Mouse (Mus musculus) megakaryocyte, embryonic 14.5 days (primary cell): ENCODE measurements at regions not wholly inside any gene's neighbourhood (a gene's known extent, or its start where the extent isn't known, plus 50 kb on each side); places are given as distances from the start of the nearest gene placed in this dataset.

Experiments used
- H3K27me3 ChIP-seq: replicated peaks from 2 replicates; pipeline ENCODE3; 2012; ENCODE audit warnings: inconsistent platforms
- H3K36me3 ChIP-seq: replicated peaks from 2 replicates; pipeline ENCODE3; 2012; ENCODE audit warnings: low read length, inconsistent platforms, mixed read lengths
- H3K4me1 ChIP-seq: 2 replicates; pipeline ENCODE4 v1.6.1; 2012; ENCODE audit warnings: inconsistent platforms
- H3K4me3 ChIP-seq: replicated peaks from 2 replicates; pipeline ENCODE3; 2012; ENCODE audit warnings: moderate library complexity, mild to moderate bottlenecking, inconsistent platforms
- H3K9me3 ChIP-seq: 2 replicates; pipeline ENCODE4 v1.6.1; 2012; ENCODE audit warnings: inconsistent platforms
- FLI1 ChIP-seq: IDR thresholded peaks from 2 replicates; pipeline ENCODE4 v1.6.1; 2012; ENCODE audit warnings: low read length, inconsistent platforms, mixed read lengths
- GATA1 ChIP-seq: IDR thresholded peaks from 3 replicates; pipeline ENCODE4 v1.6.1; 2012; ENCODE audit warnings: mixed read lengths, low read length, inconsistent platforms, borderline replicate concordance

DNA sequence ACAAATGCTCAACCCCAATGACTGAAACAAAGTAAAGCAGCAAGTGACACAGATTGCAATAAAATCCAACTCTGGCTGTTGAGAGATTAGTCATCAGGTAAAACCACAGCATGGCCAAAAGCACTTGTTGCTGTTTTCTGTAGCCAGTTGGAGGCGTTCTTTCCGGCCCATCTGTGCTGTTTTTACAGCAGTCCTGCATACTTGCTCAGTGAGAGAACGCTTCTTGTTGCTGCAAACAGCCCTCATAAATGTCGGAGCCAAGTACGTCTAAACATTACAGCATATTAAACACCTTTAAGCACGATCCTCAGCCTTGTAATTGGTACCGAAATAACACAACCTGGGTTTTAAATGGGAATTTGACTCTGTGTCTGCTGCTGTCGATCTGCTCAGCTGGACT is 65.6 kb upstream of the Hs3st3a1 start:
- Histone ChIP-seq H3K4me3 (no peak overlapping the region), H3K36me3 (no peaks in the 10 kb centered on the region), H3K9me3 (no peaks in the 10 kb centered on the region), H3K4me1 (no peaks in the 10 kb centered on the region), H3K27me3 (no peaks in the 10 kb centered on the region)
- no peak for TF ChIP-seq FLI1
- no peak for TF ChIP-seq GATA1

DNA sequence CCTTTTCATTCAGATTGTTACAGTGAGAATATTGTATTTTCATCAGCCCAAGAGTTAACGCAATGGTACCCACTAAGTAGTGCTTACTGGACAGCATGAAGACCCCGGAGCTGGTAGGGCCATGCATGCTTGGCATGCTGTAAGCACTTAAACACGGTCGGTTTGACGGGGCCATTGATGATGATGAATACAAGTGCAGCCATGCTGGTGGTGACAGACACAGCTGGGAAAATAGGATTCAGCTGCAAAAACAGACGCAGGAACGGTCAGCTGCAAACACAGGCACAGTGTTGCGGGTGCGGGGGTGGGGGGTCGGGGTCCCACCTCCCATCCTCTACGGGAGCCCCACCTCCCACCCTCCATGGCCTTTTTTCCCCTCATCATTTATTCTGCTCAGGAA is 99.7 kb upstream of the Hs3st3a1 start:
- Histone ChIP-seq H3K27me3 (no peaks in the 10 kb centered on the region), H3K9me3 (peaks cover 3% of the 10 kb centered on the region; the same call in 1 of the 2 replicates), H3K36me3 (no peaks in the 10 kb centered on the region), H3K4me3 (no peak overlapping the region), H3K4me1 (no peaks in the 10 kb centered on the region)
- no peak for TF ChIP-seq FLI1
- TF ChIP-seq GATA1 = no peak

DNA sequence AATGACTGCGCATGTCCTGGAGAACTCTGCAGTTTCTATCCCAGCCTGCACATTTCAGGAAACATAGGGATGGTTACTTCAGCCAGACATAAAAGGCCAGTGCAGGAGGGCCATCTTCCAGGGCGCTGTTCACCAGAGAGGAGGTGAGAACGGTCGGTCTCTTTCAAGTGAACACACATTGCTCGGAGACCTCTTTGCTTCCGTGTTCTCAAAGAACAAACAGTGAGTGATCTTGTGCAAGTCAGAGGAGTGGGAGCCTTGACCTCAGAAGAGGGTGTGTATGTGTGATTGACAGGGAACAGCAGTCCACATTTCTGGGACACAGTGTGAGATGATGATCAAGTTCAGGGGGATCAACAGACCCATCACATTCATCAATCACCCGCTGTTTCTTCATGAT is 102.7 kb upstream of the Hs3st3a1 start:
- no peaks in the 10 kb centered on the region for H3K4me1 ChIP-seq
- H3K27me3 ChIP-seq = no peaks in the 10 kb centered on the region
- H3K9me3 ChIP-seq = peaks cover 3% of the 10 kb centered on the region; the same call in 1 of the 2 replicates
- no peak for TF ChIP-seq GATA1
- no peak for TF ChIP-seq FLI1
- H3K4me3 ChIP-seq = no peak overlapping the region
- no peaks in the 10 kb centered on the region for H3K36me3 ChIP-seq

DNA sequence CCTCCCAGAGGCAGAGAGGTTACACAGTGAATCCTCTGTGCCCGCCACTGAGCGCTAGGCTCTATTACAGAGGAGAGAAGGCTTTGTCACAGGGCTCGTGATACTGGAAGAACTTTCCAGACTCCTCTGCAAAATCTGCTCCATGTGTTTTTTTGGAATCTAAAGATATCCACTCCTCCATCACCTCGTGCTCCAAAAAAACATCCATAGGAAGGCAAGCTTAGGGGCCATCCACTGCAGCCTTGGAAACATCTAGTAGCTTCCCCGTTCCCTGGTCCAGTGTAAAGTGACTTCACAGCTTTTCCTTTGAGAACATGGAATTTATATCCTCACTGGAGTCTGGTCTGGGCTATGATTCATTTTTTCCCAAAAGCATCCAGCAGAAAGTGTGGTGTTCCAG is 103.3 kb upstream of the Hs3st3a1 start:
- Histone ChIP-seq H3K36me3 (no peaks in the 10 kb centered on the region), H3K4me1 (no peaks in the 10 kb centered on the region), H3K4me3 (no peak overlapping the region), H3K9me3 (peaks cover 3% of the 10 kb centered on the region; the same call in 1 of the 2 replicates), H3K27me3 (no peaks in the 10 kb centered on the region)
- TF ChIP-seq FLI1 (no peak), GATA1 (no peak)

DNA sequence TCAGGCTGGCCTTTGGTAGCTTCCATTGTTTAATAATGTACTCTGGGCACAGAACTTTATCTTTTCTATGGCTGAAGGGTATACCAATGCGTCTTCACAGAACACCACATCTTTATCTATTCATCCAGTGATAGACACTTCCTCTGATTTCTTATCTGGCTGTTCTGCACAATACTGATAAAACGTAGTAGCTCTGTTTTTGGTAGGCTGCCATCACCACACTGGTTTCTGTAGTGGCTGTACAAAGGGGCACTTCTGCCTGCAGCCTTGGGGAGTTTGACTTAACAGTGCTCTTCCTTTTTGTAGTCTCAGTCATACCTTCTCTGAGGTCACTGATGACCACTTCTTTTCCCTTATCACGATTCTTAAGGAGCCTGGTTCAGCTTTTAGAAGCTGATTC is 106.0 kb upstream of the Hs3st3a1 start:
- no peaks in the 10 kb centered on the region for H3K27me3 ChIP-seq
- no peaks in the 10 kb centered on the region for H3K4me1 ChIP-seq
- TF ChIP-seq GATA1 (no peak), FLI1 (no peak)
- H3K4me3 ChIP-seq = no peak overlapping the region
- no peaks in the 10 kb centered on the region for H3K36me3 ChIP-seq
- H3K9me3 ChIP-seq = peaks cover 3% of the 10 kb centered on the region; the same call in 1 of the 2 replicates

DNA sequence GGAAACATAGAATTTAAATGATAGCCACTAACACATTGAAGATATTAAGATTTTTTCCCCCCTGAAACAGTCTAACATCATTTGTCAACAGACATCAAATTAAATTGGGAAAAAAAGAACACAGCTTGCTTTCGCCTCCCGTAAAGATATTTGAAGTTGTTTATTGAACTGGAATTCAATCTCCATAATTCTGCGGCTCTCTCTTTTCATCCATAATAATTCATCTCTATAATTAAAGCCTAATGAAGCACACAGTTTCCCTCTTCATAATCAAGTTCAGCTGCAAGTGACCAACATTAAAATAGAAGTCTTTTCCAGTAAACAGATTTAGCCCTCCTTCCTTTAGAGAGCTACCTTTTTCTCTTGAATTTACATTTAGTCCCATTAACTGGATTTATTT is 107.4 kb upstream of the Hs3st3a1 start:
- Histone ChIP-seq H3K4me3 (no peak overlapping the region), H3K36me3 (no peaks in the 10 kb centered on the region), H3K9me3 (0 out of 2 replicates have a peak, but pooled peaks cover 3% of the 10 kb centered on the region), H3K27me3 (no peaks in the 10 kb centered on the region), H3K4me1 (no peaks in the 10 kb centered on the region)
- no peak for TF ChIP-seq GATA1
- TF ChIP-seq FLI1 = no peak

DNA sequence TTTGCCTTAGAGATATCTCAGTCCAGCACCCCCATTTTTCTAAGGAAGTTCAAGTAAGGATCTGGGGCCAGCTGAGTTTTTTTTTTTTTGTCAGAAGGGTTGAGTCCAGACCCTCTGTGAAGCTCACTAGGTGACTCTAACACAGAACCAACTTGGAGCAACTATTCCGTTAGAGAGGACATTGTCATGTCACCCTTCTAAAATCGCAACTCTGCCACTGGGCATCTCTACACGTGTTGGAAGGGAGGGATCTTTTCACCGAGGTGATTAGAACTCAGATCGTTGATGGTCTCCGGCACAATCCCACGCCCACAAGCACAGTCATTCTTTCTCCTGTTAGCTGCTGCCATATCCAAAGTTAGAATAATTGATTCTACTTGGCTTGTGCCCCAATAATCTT is 108.5 kb upstream of the Hs3st3a1 start:
- Histone ChIP-seq H3K27me3 (no peaks in the 10 kb centered on the region), H3K4me3 (no peak overlapping the region), H3K36me3 (no peaks in the 10 kb centered on the region), H3K4me1 (no peaks in the 10 kb centered on the region), H3K9me3 (0 out of 2 replicates have a peak, but pooled peaks cover 3% of the 10 kb centered on the region)
- TF ChIP-seq GATA1 (no peak), FLI1 (no peak)

DNA sequence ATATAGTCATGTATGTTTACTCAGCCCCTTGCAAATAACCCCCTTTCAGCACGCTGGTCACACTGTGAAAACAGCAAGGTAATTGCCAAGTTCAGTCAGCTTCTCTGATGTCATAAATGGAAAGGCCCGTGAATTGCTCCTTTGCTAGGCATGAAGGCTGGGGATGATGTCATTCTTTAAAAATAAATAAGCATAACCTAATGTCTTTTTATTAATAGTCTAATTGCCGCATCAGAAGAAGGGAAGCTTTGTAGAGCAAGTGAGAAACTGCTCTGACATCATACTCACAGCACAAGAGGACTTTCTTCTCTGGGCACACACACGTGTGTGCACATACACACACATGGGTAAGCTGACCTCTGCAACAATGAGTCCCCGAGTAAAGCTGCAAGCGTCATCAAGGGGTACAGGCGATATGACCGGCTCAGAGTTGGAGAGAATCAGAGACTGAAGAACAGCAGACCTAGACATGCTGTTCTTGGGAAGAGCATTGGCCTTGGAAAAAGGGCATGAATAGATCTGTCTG is 113.2 kb upstream of the Hs3st3a1 start:
- no peak for TF ChIP-seq GATA1
- TF ChIP-seq FLI1 = no peak
- Histone ChIP-seq H3K9me3 (no peaks in the 10 kb centered on the region), H3K27me3 (no peaks in the 10 kb centered on the region), H3K4me1 (no peaks in the 10 kb centered on the region), H3K36me3 (no peaks in the 10 kb centered on the region), H3K4me3 (no peak overlapping the region)

DNA sequence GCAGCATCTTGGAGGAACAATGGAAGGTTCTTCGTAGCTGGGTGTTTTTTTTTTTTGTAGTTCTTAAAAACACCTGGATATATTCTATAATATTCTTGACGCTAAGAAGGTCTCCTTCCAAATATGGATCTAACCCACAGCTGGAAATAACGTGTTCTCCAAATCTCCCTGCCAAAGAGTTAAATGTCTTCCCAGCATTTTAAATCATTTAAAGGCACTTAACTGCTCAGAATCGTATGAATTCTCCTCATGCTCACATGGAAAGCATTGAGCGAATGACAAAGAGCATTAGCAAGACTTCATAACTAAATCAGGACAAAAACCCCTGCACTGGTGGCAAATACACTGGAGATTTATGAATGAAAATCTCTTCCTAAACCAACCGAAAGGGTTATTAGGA is 117.7 kb upstream of the Hs3st3a1 start:
- TF ChIP-seq GATA1 = no peak
- TF ChIP-seq FLI1 = no peak
- no peaks in the 10 kb centered on the region for H3K4me1 ChIP-seq

DNA sequence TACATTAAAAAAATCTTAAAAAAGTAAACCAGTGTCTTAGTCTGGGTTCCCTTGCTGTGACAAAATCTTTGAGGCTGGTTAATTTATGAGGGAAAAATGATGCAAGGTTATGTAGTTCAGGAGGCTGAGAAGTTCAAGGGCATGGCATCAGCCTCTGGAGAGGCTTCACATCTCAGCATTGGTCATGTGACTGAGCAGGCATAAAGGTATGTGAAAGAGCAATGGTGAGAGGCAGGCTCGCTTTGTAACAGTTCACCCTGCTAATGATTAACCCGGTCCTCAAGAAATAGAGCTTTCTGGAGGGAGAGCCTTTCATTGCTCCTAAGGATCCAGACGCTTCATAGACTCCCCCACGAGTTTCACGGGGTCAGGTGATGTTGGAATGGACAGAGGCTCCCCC is 120.1 kb upstream of the Hs3st3a1 start:
- TF ChIP-seq GATA1 (no peak), FLI1 (no peak)
- Histone ChIP-seq H3K4me1 (no peaks in the 10 kb centered on the region), H3K4me3 (no peak overlapping the region), H3K9me3 (0 out of 2 replicates have a peak, but pooled peaks cover 2% of the 10 kb centered on the region), H3K36me3 (no peaks in the 10 kb centered on the region), H3K27me3 (no peaks in the 10 kb centered on the region)

More for the DNA sequence above, 117.7 kb upstream of the Hs3st3a1 start:
- no peaks in the 10 kb centered on the region for H3K27me3 ChIP-seq
- no peak overlapping the region for H3K4me3 ChIP-seq
- no peaks in the 10 kb centered on the region for H3K9me3 ChIP-seq
- no peaks in the 10 kb centered on the region for H3K36me3 ChIP-seq

DNA sequence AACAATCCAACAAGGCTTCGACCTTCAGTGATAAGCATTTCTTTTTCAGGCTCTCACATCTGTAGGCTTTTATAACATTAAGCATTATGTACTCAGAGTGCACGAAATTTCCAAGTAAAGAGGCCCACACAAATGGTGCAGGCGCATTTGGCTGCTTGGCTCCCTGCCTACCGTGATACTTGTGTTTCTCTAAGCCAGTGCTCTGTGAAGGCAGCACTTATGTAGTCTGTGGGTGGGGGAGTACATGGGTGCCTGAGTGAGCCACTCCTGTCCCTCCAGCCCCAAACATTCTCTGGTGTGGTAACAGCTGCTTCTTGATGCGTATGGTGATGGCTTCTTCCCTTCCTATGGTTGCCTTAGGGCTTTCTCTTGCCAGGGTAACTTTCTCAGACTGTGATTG is 121.9 kb upstream of the Hs3st3a1 start:
- Histone ChIP-seq H3K9me3 (0 out of 2 replicates have a peak, but pooled peaks cover 2% of the 10 kb centered on the region), H3K36me3 (no peaks in the 10 kb centered on the region), H3K4me3 (no peak overlapping the region), H3K4me1 (no peaks in the 10 kb centered on the region), H3K27me3 (no peaks in the 10 kb centered on the region)
- TF ChIP-seq FLI1 (no peak), GATA1 (no peak)
